Mouse (Mus musculus) left cerebral cortex, adult 2 months (tissue): ENCODE measurements around the gene Cldnd2. TPM values are rescaled to one million over a fixed set of nuclear protein-coding genes. Genes with fewer than 3 reads are reported as not detected.

Experiments used
- DNase-seq, 2 experiments: peaks; one replicate each; pipeline ENCODE4 v3.0.0; 2021 to 2022; ENCODE audit warnings: low spot score in 2 of 2, mixed read lengths in 1 of 2; ENCODE audit errors: extremely low spot score in 1 of 2
- H3K27ac ChIP-seq: fragments of 200-600 bp; 2 replicates; pipeline ENCODE4 v1.8.1; 2022
- H3K4me3 ChIP-seq: fragments of 200-600 bp; 2 replicates; pipeline ENCODE4 v1.8.1; 2022
- CTCF ChIP-seq: fragments of 200-600 bp; IDR thresholded peaks from 2 replicates; pipeline ENCODE4 v1.8.1; 2022; ENCODE audit warnings: antibody characterized with exemption, mild to moderate bottlenecking, moderate library complexity
- intact Hi-C: fragments of 180-260 bp; cut with DNase I; formaldehyde crosslinking; loops from one replicate; pipeline ENCODE4 v1.15.1; 2025
- total RNA-seq, 2 experiments: library from RNA; stranded (reverse); gene quantifications; 2 replicates each; pipeline ENCODE4 v1.2.3; 2021

Cldnd2 gene
- total RNA-seq, 2 experiments from 2014 or later = not detected

GRCm38 (mm10) chr7:43451726-43452125 lies 11.1 kb downstream of the Cldnd2 start:
- DNase-seq = no peak
- TF ChIP-seq CTCF = no peak
- no peak overlapping the region for H3K4me3 ChIP-seq
- H3K27ac ChIP-seq = no peak overlapping the region
- intact Hi-C loops = no loop called here

GRCm38 (mm10) chr7:43452609-43453008 lies 12.0 kb downstream of the Cldnd2 start:
- intact Hi-C loops = no loop called here
- Histone ChIP-seq H3K27ac (no peak overlapping the region), H3K4me3 (no peak overlapping the region)
- no peak for DNase-seq
- TF ChIP-seq CTCF = peak; percentile 11

GRCm38 (mm10) chr7:43453599-43454355 lies 13.2 kb downstream of the Cldnd2 start:
- DNase-seq = no peak
- TF ChIP-seq CTCF = no peak
- no peak overlapping the region for H3K27ac ChIP-seq
- intact Hi-C loops = no loop called here
- no peak overlapping the region for H3K4me3 ChIP-seq

GRCm38 (mm10) chr7:43454371-43454770 lies 13.8 kb downstream of the Cldnd2 start:
- DNase-seq = no peak
- no peak overlapping the region for H3K27ac ChIP-seq
- intact Hi-C loops = no loop called here
- TF ChIP-seq CTCF = no peak
- no peak overlapping the region for H3K4me3 ChIP-seq

- intact Hi-C loops = no loop called here
- no peak for DNase-seq
- Histone ChIP-seq H3K27ac (no peak within 1 kb of the TSS), H3K4me3 (no peak within 1 kb of the TSS)
- TF ChIP-seq CTCF = no peak
Measured at GRCm38 (mm10) chr7:43462851-43463250, 22.3 kb downstream of the Cldnd2 start, which contains the start of gene Vsig10l. Vsig10l (plus strand) TSS chr7:43463151.

- DNase-seq = no peak
- no peak for TF ChIP-seq CTCF
- intact Hi-C loops = no loop called here
- no peak overlapping the region for H3K4me3 ChIP-seq
- H3K27ac ChIP-seq = no peak overlapping the region
Measured at GRCm38 (mm10) chr7:43463976-43464375, 23.4 kb downstream of the Cldnd2 start.

- DNase-seq = no peak
- peak; percentile 34; the same call in 1 of the 2 replicates for TF ChIP-seq CTCF
- intact Hi-C loops = no loop called here
- H3K27ac ChIP-seq = no peak overlapping the region
- peak overlapping the region; percentile 34 for H3K4me3 ChIP-seq
Measured at GRCm38 (mm10) chr7:43464864-43465343, 24.3 kb downstream of the Cldnd2 start.

- H3K27ac ChIP-seq = no peak overlapping the region
- intact Hi-C loops = loop anchor here (1.0 kb wide), 2 partner anchors 30 to 42 kb away; no protein-coding TSS in a partner anchor
- peak; percentile 65 to 76 for DNase-seq
Measured at GRCm38 (mm10) chr7:43465344-43466098, 24.9 kb downstream of the Cldnd2 start.

GRCm38 (mm10) chr7:43466099-43466694 lies 25.6 kb downstream of the Cldnd2 start:
- peak; percentile 91 for TF ChIP-seq CTCF
- Histone ChIP-seq H3K4me3 (peak overlapping the region; percentile 34), H3K27ac (no peak overlapping the region)
- DNase-seq = peak; percentile 78 to 80
- intact Hi-C loops = loop anchor here (1.0 kb wide), 2 partner anchors 29 to 43 kb away; no protein-coding TSS in a partner anchor

More at GRCm38 (mm10) chr7:43465344-43466098, 24.9 kb downstream of the Cldnd2 start:
- TF ChIP-seq CTCF = no peak; the same call in none of the 2 replicates
- peak overlapping the region; percentile 34 for H3K4me3 ChIP-seq

GRCm38 (mm10) chr7:43470373-43470772 lies 29.8 kb downstream of the Cldnd2 start:
- Histone ChIP-seq H3K27ac (no peak overlapping the region), H3K4me3 (no peak overlapping the region)
- intact Hi-C loops = loop anchor here (1.0 kb wide), 1 partner anchor 25 kb away; no protein-coding TSS in a partner anchor
- DNase-seq = no peak
- TF ChIP-seq CTCF = peak; percentile 60

GRCm38 (mm10) chr7:43475706-43476105 lies 35.1 kb downstream of the Cldnd2 start:
- no peak for DNase-seq
- H3K27ac ChIP-seq = no peak overlapping the region
- no peak overlapping the region for H3K4me3 ChIP-seq
- no peak; the same call in 1 of the 2 replicates for TF ChIP-seq CTCF
- intact Hi-C loops = no loop called here

GRCm38 (mm10) chr7:43476376-43476775 lies 35.8 kb downstream of the Cldnd2 start:
- intact Hi-C loops = no loop called here
- Histone ChIP-seq H3K27ac (no peak overlapping the region), H3K4me3 (no peak overlapping the region)
- no peak for TF ChIP-seq CTCF
- DNase-seq = no peak
